Mouse (Mus musculus) intestine, embryonic 16.5 days (tissue): ENCODE results near the gene Iqcd. TPM values are rescaled to one million over a fixed set of nuclear protein-coding genes. Genes with fewer than 3 reads are reported as not detected.

Experiments
- ATAC-seq: fragments of 200-750 bp; cut with Nextera tagmentation; 2 replicates; pipeline ENCODE4 v1.8.0; 2017; ENCODE audit warnings: moderate TSS enrichment, moderate library complexity
- H3K27ac ChIP-seq: fragments of 300-500 bp; sonication (generic); 2 replicates; pipeline ENCODE4 v1.5.1; 2014; ENCODE audit warnings: mild to moderate bottlenecking, low read length
- H3K27me3 ChIP-seq: fragments of 300-500 bp; sonication (generic); replicated peaks from 2 replicates; pipeline ENCODE4 v1.6.1; 2014; ENCODE audit warnings: low read length, control low read depth, mixed read lengths; ENCODE audit not compliant: control insufficient read depth, insufficient read depth
- H3K36me3 ChIP-seq: fragments of 300-500 bp; sonication (generic); 2 replicates; pipeline ENCODE4 v1.6.1; 2014; ENCODE audit warnings: low read length, control low read depth; ENCODE audit not compliant: control insufficient read depth, insufficient read depth
- H3K4me1 ChIP-seq: fragments of 300-500 bp; sonication (generic); 2 replicates; pipeline ENCODE4 v1.6.1; 2014; ENCODE audit warnings: low read length, control low read depth, mixed read lengths; ENCODE audit not compliant: control insufficient read depth, insufficient read depth
- H3K4me2 ChIP-seq: fragments of 300-500 bp; sonication (generic); 2 replicates; pipeline ENCODE4 v1.6.1; 2014; ENCODE audit warnings: low read depth, low read length, control low read depth
- H3K4me3 ChIP-seq: fragments of 300-500 bp; sonication (generic); 2 replicates; pipeline ENCODE4 v1.5.1; 2014; ENCODE audit warnings: mild to moderate bottlenecking, low read length
- H3K9ac ChIP-seq: fragments of 300-500 bp; sonication (generic); 2 replicates; pipeline ENCODE4 v1.6.1; 2014; ENCODE audit warnings: low read depth, low read length
- H3K9me3 ChIP-seq: fragments of 300-500 bp; sonication (generic); 2 replicates; pipeline ENCODE4 v1.6.1; 2016; ENCODE audit warnings: low read length, control low read depth; ENCODE audit not compliant: control insufficient read depth
- WGBS: fragments of 180-500 bp; shearing (Covaris S2); extraction: QIAGEN DNeasy Blood & Tissue Kit; methylation state at CpG from one replicate; pipeline ENCODE4 v1.1.7; 2014; 5-methylcytosine and 5-hydroxymethylcytosine counted together
- polyA plus RNA-seq: library from polyadenylated mRNA; unstranded; fragments of >200 nt; fragmentation: Nextera tagmentation; extraction: Ambion mirVana; gene quantifications from 2 replicates; pipeline ENCODE4 v1.2.1, GENCODE M21; 2015

Gene Iqcd
- polyA plus RNA-seq, 1 experiment from 2014 or later, result 0.27 TPM

- Histone ChIP-seq H3K36me3 (no peaks in the 10 kb centered on the region), H3K27ac (no peak overlapping the region), H3K4me1 (peaks cover 10% of the 10 kb centered on the region), H3K9ac (no peak overlapping the region), H3K9me3 (no peaks in the 10 kb centered on the region), H3K4me3 (no peak overlapping the region), H3K27me3 (no peaks in the 10 kb centered on the region), H3K4me2 (no peak overlapping the region)
- ATAC-seq, result no peak
- WGBS, result 70% methylated on average over 3 of the region's 3 CpGs
These were observed 18.5 kb downstream of the Iqcd start for GRCm38 (mm10) chr5:120607335-120607734.

GRCm38 (mm10) chr5:120609246-120609775 lies 20.5 kb downstream of the Iqcd start:
- Histone ChIP-seq H3K36me3 (no peaks in the 10 kb centered on the region), H3K4me3 (no peak overlapping the region), H3K9me3 (no peaks in the 10 kb centered on the region), H3K4me1 (peaks cover 16% of the 10 kb centered on the region), H3K4me2 (no peak overlapping the region), H3K27ac (no peak overlapping the region), H3K9ac (no peak overlapping the region), H3K27me3 (no peaks in the 10 kb centered on the region)
- ATAC-seq, result no peak
- 82% methylated on average over 16 of the region's 16 CpGs for WGBS

GRCm38 (mm10) chr5:120610906-120611305 lies 22.1 kb downstream of the Iqcd start:
- no peak overlapping the region for H3K27ac ChIP-seq
- H3K4me3 ChIP-seq, result no peak overlapping the region
- no peaks in the 10 kb centered on the region for H3K27me3 ChIP-seq
- peaks cover 3% of the 10 kb centered on the region for H3K36me3 ChIP-seq
- no peak overlapping the region for H3K4me2 ChIP-seq
- peaks cover 16% of the 10 kb centered on the region for H3K4me1 ChIP-seq
- peaks cover 2% of the 10 kb centered on the region; the same call in 1 of the 2 replicates for H3K9me3 ChIP-seq
- H3K9ac ChIP-seq, result peak overlapping the region; percentile 85; the same call in 1 of the 2 replicates
- no peak for ATAC-seq
- 93% methylated on average over 5 of the region's 5 CpGs for WGBS

- Histone ChIP-seq H3K4me2 (peak overlapping the region; percentile 68), H3K9me3 (peaks cover 5% of the 10 kb centered on the region; the same call in 1 of the 2 replicates), H3K36me3 (peaks cover 7% of the 10 kb centered on the region), H3K27ac (no peak overlapping the region), H3K4me1 (peaks cover 16% of the 10 kb centered on the region), H3K4me3 (peak overlapping the region; percentile 87), H3K27me3 (no peaks in the 10 kb centered on the region), H3K9ac (peak overlapping the region; percentile 85)
- no peak for ATAC-seq
- 45% methylated on average over 8 of the region's 8 CpGs for WGBS
These were observed 22.6 kb downstream of the Iqcd start for GRCm38 (mm10) chr5:120611416-120611815.

- 0% methylated on average over 22 of the region's 22 CpGs for WGBS
- peak; percentile 83 for ATAC-seq
- H3K27me3 ChIP-seq, result no peaks in the 10 kb centered on the region
These were observed 23.6 kb downstream of the Iqcd start, which contains the start of the genes Rita1 and Ddx54 for GRCm38 (mm10) chr5:120612442-120612821. TSS of gene Rita1 (minus strand) at chr5:120612589. TSS of gene Ddx54 (plus strand) at chr5:120612739.

GRCm38 (mm10) chr5:120612822-120613604 lies 24.2 kb downstream of the Iqcd start:
- H3K9me3 ChIP-seq, result peaks cover 5% of the 10 kb centered on the region; the same call in 1 of the 2 replicates
- ATAC-seq, result peak; percentile 93
- peak overlapping the region; percentile 83 for H3K27ac ChIP-seq
- H3K27me3 ChIP-seq, result no peaks in the 10 kb centered on the region
- peak overlapping the region; percentile 87 for H3K4me3 ChIP-seq
- peaks cover 16% of the 10 kb centered on the region for H3K4me1 ChIP-seq
- peak overlapping the region; percentile 86 for H3K4me2 ChIP-seq
- H3K9ac ChIP-seq, result peak overlapping the region; percentile 85
- under 1% methylated on average over 69 of the region's 69 CpGs for WGBS
- H3K36me3 ChIP-seq, result peaks cover 13% of the 10 kb centered on the region

More at GRCm38 (mm10) chr5:120612442-120612821, 23.6 kb downstream of the Iqcd start, which contains the start of the genes Rita1 and Ddx54:
- H3K36me3 ChIP-seq, result peaks cover 13% of the 10 kb centered on the region
- H3K4me1 ChIP-seq, result peaks cover 16% of the 10 kb centered on the region
- peak within 1 kb of the TSS; percentile 87 for H3K4me3 ChIP-seq
- H3K4me2 ChIP-seq, result peak within 1 kb of the TSS; percentile 86
- H3K27ac ChIP-seq, result peak within 1 kb of the TSS; percentile 83
- peaks cover 5% of the 10 kb centered on the region; the same call in 1 of the 2 replicates for H3K9me3 ChIP-seq
- peak within 1 kb of the TSS; percentile 85 for H3K9ac ChIP-seq

GRCm38 (mm10) chr5:120615903-120616302 lies 27.1 kb downstream of the Iqcd start:
- no peak overlapping the region for H3K4me2 ChIP-seq
- no peak overlapping the region for H3K4me3 ChIP-seq
- H3K27ac ChIP-seq, result no peak overlapping the region
- H3K4me1 ChIP-seq, result peaks cover 15% of the 10 kb centered on the region
- peaks cover 27% of the 10 kb centered on the region for H3K36me3 ChIP-seq
- no peaks in the 10 kb centered on the region for H3K27me3 ChIP-seq
- WGBS, result 95% methylated on average over 4 of the region's 4 CpGs
- H3K9me3 ChIP-seq, result peaks cover 5% of the 10 kb centered on the region; the same call in 1 of the 2 replicates
- no peak overlapping the region for H3K9ac ChIP-seq
- no peak for ATAC-seq

GRCm38 (mm10) chr5:120618778-120619177 lies 30.0 kb downstream of the Iqcd start:
- Histone ChIP-seq H3K4me1 (0 out of 2 replicates have a peak, but pooled peaks cover 4% of the 10 kb centered on the region), H3K27me3 (no peaks in the 10 kb centered on the region), H3K4me2 (no peak overlapping the region), H3K27ac (no peak overlapping the region), H3K36me3 (peaks cover 42% of the 10 kb centered on the region), H3K9ac (no peak overlapping the region), H3K4me3 (no peak overlapping the region), H3K9me3 (peaks cover 5% of the 10 kb centered on the region; the same call in 1 of the 2 replicates)
- no peak for ATAC-seq
- 85% methylated on average over 12 of the region's 12 CpGs for WGBS

- H3K27ac ChIP-seq, result no peak overlapping the region
- H3K27me3 ChIP-seq, result no peaks in the 10 kb centered on the region
- H3K4me1 ChIP-seq, result no peaks in the 10 kb centered on the region
- no peak for ATAC-seq
- H3K36me3 ChIP-seq, result peaks cover 44% of the 10 kb centered on the region
- H3K4me3 ChIP-seq, result no peak overlapping the region
- peaks cover 5% of the 10 kb centered on the region; the same call in 1 of the 2 replicates for H3K9me3 ChIP-seq
- WGBS, result 15% methylated on average over 5 of the region's 5 CpGs
- H3K9ac ChIP-seq, result no peak overlapping the region
- H3K4me2 ChIP-seq, result no peak overlapping the region
These were observed 30.4 kb downstream of the Iqcd start for GRCm38 (mm10) chr5:120619201-120619600.
